Mouse (Mus musculus): ENCODE results near the gene Zbtb40. TPM values are rescaled to one million over a fixed set of nuclear protein-coding genes. Genes with fewer than 3 reads are reported as not detected.

The Zbtb40 gene
- polyA plus RNA-seq, 1 experiment from 2014 or later, result 6.7 TPM

- H3K4me3 ChIP-seq (ENCODE audit: low read depth, low read length), result no peak overlapping the region
- H3K36me3 ChIP-seq (ENCODE audit: control insufficient read depth, insufficient read depth, low read length), result no peaks in the 10 kb centered on the region
- peaks cover 14% of the 10 kb centered on the region for H3K27me3 ChIP-seq (ENCODE audit: control insufficient read depth, insufficient read depth, low read length)
- H3K9ac ChIP-seq (ENCODE audit: low read length), result no peak overlapping the region
- H3K4me1 ChIP-seq (replicated peaks; ENCODE audit: control insufficient read depth, insufficient read depth, low read length), result peaks cover 6% of the 10 kb centered on the region; the same call in 1 of the 2 replicates
- no peak overlapping the region for H3K4me2 ChIP-seq (ENCODE audit: low read depth, low read length, severe bottlenecking)
- no peaks in the 10 kb centered on the region for H3K9me3 ChIP-seq (ENCODE audit: control insufficient read depth, low read length)
- WGBS, result 66% methylated on average over 4 of the region's 4 CpGs
- H3K27ac ChIP-seq (ENCODE audit: low read depth, low read length), result no peak overlapping the region
- ATAC-seq (replicated peaks; ENCODE audit: low FRiP score) (no peak), DNase-seq (ENCODE audit: low spot score) (no peak)
These were observed 86.2 kb downstream of the Zbtb40 start for GRCm38 (mm10) chr4:136962447-136962846.

DNA sequence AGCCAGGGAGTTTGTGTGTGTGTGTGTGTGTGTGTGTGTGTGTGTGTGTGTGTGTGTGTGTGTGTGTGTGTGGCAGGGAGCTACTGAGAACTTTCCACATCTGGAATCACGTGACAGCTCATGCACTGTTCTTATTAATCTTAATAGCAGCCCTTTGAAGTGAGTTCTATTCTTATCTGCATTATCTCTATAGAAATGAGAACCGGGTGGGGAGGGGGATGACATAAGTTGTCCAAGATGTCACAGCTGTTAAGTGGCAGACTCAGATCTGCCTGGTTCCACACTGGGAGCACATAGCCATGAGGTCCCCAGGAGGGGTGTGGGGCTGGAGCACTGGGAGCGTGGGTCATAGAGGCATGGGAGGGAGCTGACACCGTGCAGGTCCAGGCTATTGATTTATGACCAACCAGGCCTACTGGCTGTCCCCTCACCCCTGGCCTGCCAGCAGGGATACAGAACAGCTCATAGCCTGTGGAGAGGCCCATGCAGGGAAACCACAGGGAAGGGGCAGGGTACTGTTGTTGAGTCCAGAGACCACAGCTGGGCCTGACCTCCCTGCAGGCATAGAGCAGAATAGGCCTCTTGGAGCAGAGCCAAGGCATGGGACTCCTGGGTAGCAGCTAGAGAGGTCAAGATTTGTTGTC, 86.8 kb downstream of the Zbtb40 start:
- peaks cover 20% of the 10 kb centered on the region for H3K27me3 ChIP-seq (ENCODE audit: control insufficient read depth, insufficient read depth, low read length)
- no peaks in the 10 kb centered on the region for H3K36me3 ChIP-seq (ENCODE audit: control insufficient read depth, insufficient read depth, low read length)
- ATAC-seq (replicated peaks; ENCODE audit: low FRiP score), result no peak
- WGBS, result 56% methylated on average over 4 of the region's 4 CpGs
- H3K4me1 ChIP-seq (replicated peaks; ENCODE audit: control insufficient read depth, insufficient read depth, low read length), result peaks cover 6% of the 10 kb centered on the region; the same call in 1 of the 2 replicates
- H3K27ac ChIP-seq (ENCODE audit: low read depth, low read length), result no peak overlapping the region
- no peak for DNase-seq (ENCODE audit: low spot score)
- no peaks in the 10 kb centered on the region for H3K9me3 ChIP-seq (ENCODE audit: control insufficient read depth, low read length)
- no peak overlapping the region for H3K4me3 ChIP-seq (ENCODE audit: low read depth, low read length)
- H3K4me2 ChIP-seq (ENCODE audit: low read depth, low read length, severe bottlenecking), result no peak overlapping the region
- H3K9ac ChIP-seq (ENCODE audit: low read length), result no peak overlapping the region

GRCm38 (mm10) chr4:136960581-136960980, 88.0 kb downstream of the Zbtb40 start:
- no peak overlapping the region for H3K4me2 ChIP-seq (ENCODE audit: low read depth, low read length, severe bottlenecking)
- peaks cover 8% of the 10 kb centered on the region; the same call in 1 of the 2 replicates for H3K4me1 ChIP-seq (replicated peaks; ENCODE audit: control insufficient read depth, insufficient read depth, low read length)
- H3K27ac ChIP-seq (ENCODE audit: low read depth, low read length), result no peak overlapping the region
- 83% methylated on average over 9 of the region's 9 CpGs for WGBS
- DNase-seq (ENCODE audit: low spot score) (no peak), ATAC-seq (replicated peaks; ENCODE audit: low FRiP score) (no peak)
- H3K4me3 ChIP-seq (ENCODE audit: low read depth, low read length), result no peak overlapping the region
- no peaks in the 10 kb centered on the region for H3K9me3 ChIP-seq (ENCODE audit: control insufficient read depth, low read length)
- no peaks in the 10 kb centered on the region for H3K36me3 ChIP-seq (ENCODE audit: control insufficient read depth, insufficient read depth, low read length)
- H3K27me3 ChIP-seq (ENCODE audit: control insufficient read depth, insufficient read depth, low read length), result peaks cover 32% of the 10 kb centered on the region
- H3K9ac ChIP-seq (ENCODE audit: low read length), result no peak overlapping the region

DNA sequence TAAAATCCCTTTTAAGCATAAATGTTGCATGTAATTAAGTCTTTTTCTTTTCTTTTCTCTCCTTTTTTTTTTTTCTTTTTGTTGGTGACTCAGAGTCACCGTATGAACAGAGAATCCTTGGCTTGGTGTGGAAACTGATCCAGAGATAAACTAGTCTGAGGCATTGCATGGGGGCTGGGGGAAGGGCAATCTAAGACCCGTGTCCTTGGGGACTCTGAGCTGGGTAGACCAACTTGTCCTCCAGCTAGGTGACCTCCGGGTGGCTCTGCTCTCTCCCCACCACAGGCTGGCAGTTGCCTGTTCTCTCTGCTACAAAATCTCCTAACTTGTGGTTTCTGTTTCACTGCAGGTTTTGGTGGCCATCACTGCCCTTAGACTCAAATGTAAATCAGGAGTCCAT, 88.5 kb downstream of the Zbtb40 start:
- Histone ChIP-seq H3K9ac (ENCODE audit: low read length) (no peak overlapping the region), H3K9me3 (ENCODE audit: control insufficient read depth, low read length) (no peaks in the 10 kb centered on the region), H3K36me3 (ENCODE audit: control insufficient read depth, insufficient read depth, low read length) (no peaks in the 10 kb centered on the region), H3K27ac (ENCODE audit: low read depth, low read length) (no peak overlapping the region), H3K4me3 (ENCODE audit: low read depth, low read length) (no peak overlapping the region), H3K27me3 (ENCODE audit: control insufficient read depth, insufficient read depth, low read length) (peaks cover 36% of the 10 kb centered on the region), H3K4me1 (replicated peaks; ENCODE audit: control insufficient read depth, insufficient read depth, low read length) (peaks cover 8% of the 10 kb centered on the region; the same call in 1 of the 2 replicates), H3K4me2 (ENCODE audit: low read depth, low read length, severe bottlenecking) (no peak overlapping the region)
- ATAC-seq (replicated peaks; ENCODE audit: low FRiP score), result no peak
- DNase-seq (ENCODE audit: low spot score), result no peak
- WGBS, result 58% methylated on average over 3 of the region's 3 CpGs

- peaks cover 48% of the 10 kb centered on the region for H3K27me3 ChIP-seq (ENCODE audit: control insufficient read depth, insufficient read depth, low read length)
- 1% methylated on average over 63 of the region's 75 CpGs for WGBS
- DNase-seq (ENCODE audit: low spot score) (no peak), ATAC-seq (replicated peaks; ENCODE audit: low FRiP score) (no peak)
- H3K27ac ChIP-seq (ENCODE audit: low read depth, low read length), result no peak within 1 kb of the TSS
- no peaks in the 10 kb centered on the region for H3K36me3 ChIP-seq (ENCODE audit: control insufficient read depth, insufficient read depth, low read length)
- H3K4me3 ChIP-seq (ENCODE audit: low read depth, low read length), result peak within 1 kb of the TSS; percentile 42
- H3K4me1 ChIP-seq (replicated peaks; ENCODE audit: control insufficient read depth, insufficient read depth, low read length), result peaks cover 3% of the 10 kb centered on the region; the same call in 1 of the 2 replicates
- peak within 1 kb of the TSS; percentile 73 for H3K4me2 ChIP-seq (ENCODE audit: low read depth, low read length, severe bottlenecking)
- peak within 1 kb of the TSS; percentile 37 for H3K9ac ChIP-seq (ENCODE audit: low read length)
- no peaks in the 10 kb centered on the region for H3K9me3 ChIP-seq (ENCODE audit: control insufficient read depth, low read length)
These were observed 91.7 kb downstream of the Zbtb40 start, which contains the start of gene Epha8 for GRCm38 (mm10) chr4:136956751-136957446. Gene Epha8, minus strand, starts transcription at chr4:136956816.

DNA sequence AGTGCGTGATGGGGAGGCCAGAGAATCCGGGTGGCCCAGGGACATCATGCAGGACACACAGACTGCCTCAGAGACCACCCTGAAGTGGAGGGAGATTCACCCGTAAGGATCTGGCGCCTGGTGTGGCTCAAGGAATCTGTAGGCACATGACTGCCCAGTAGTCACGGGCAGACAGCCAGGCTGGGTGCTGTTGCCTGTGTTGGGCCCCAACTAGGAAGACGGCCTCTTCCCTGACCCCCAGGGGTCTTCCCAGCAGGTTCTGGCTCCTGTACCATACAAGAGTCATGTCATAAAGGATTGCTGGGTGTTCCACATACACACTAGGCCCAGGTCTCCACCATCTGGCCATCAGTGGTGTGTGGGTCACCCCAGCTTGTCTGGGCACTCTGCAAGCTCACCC, 94.0 kb downstream of the Zbtb40 start:
- WGBS, result 74% methylated on average over 6 of the region's 6 CpGs

GRCm38 (mm10) chr4:136949266-136949989, 99.2 kb downstream of the Zbtb40 start:
- no peak overlapping the region for H3K4me3 ChIP-seq (ENCODE audit: low read depth, low read length)
- WGBS, result 38% methylated on average over 10 of the region's 10 CpGs
- no peak overlapping the region for H3K9ac ChIP-seq (ENCODE audit: low read length)
- H3K4me2 ChIP-seq (ENCODE audit: low read depth, low read length, severe bottlenecking), result no peak overlapping the region
- no peak overlapping the region for H3K27ac ChIP-seq (ENCODE audit: low read depth, low read length)
- H3K9me3 ChIP-seq (ENCODE audit: control insufficient read depth, low read length), result no peaks in the 10 kb centered on the region
- no peak for DNase-seq (ENCODE audit: low spot score)
- H3K4me1 ChIP-seq (replicated peaks; ENCODE audit: control insufficient read depth, insufficient read depth, low read length), result no peaks in the 10 kb centered on the region
- H3K27me3 ChIP-seq (ENCODE audit: control insufficient read depth, insufficient read depth, low read length), result peaks cover 8% of the 10 kb centered on the region
- H3K36me3 ChIP-seq (ENCODE audit: control insufficient read depth, insufficient read depth, low read length), result no peaks in the 10 kb centered on the region
- ATAC-seq (replicated peaks; ENCODE audit: low FRiP score), result no peak

More for the DNA sequence above, 94.0 kb downstream of the Zbtb40 start:
- H3K27ac ChIP-seq (ENCODE audit: low read depth, low read length), result no peak overlapping the region
- H3K4me3 ChIP-seq (ENCODE audit: low read depth, low read length), result no peak overlapping the region
- peaks cover 3% of the 10 kb centered on the region; the same call in 1 of the 2 replicates for H3K4me1 ChIP-seq (replicated peaks; ENCODE audit: control insufficient read depth, insufficient read depth, low read length)
- H3K4me2 ChIP-seq (ENCODE audit: low read depth, low read length, severe bottlenecking), result no peak overlapping the region
- DNase-seq (ENCODE audit: low spot score) (no peak), ATAC-seq (replicated peaks; ENCODE audit: low FRiP score) (no peak)
- H3K36me3 ChIP-seq (ENCODE audit: control insufficient read depth, insufficient read depth, low read length), result no peaks in the 10 kb centered on the region
- H3K27me3 ChIP-seq (ENCODE audit: control insufficient read depth, insufficient read depth, low read length), result peaks cover 48% of the 10 kb centered on the region
- no peak overlapping the region for H3K9ac ChIP-seq (ENCODE audit: low read length)
- no peaks in the 10 kb centered on the region for H3K9me3 ChIP-seq (ENCODE audit: control insufficient read depth, low read length)

DNA sequence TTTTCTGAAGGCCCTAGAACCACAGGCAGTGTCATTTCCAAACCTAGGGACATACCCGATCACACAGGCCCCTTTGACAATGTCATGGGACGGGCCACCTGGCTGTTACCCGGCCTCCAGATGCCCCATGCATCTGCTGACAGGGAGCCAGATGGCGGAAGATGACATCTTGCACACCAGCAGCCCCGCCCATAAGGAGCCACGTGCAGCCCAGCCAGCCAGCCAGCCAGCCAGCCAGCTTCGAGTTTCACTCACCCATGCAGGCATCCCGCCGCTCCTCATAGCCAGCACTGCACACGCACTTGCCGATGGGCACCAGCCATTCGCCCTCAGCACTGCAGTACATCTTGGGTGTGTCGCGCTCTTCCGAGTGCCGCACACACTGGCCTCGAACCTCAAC, 103.2 kb downstream of the Zbtb40 start:
- DNase-seq (ENCODE audit: low spot score) (peak; percentile 66), ATAC-seq (replicated peaks; ENCODE audit: low FRiP score) (no peak)
- Histone ChIP-seq H3K36me3 (ENCODE audit: control insufficient read depth, insufficient read depth, low read length) (no peaks in the 10 kb centered on the region), H3K4me1 (replicated peaks; ENCODE audit: control insufficient read depth, insufficient read depth, low read length) (no peaks in the 10 kb centered on the region; the same call in 1 of the 2 replicates), H3K4me2 (ENCODE audit: low read depth, low read length, severe bottlenecking) (no peak overlapping the region), H3K9me3 (ENCODE audit: control insufficient read depth, low read length) (no peaks in the 10 kb centered on the region), H3K4me3 (ENCODE audit: low read depth, low read length) (no peak overlapping the region), H3K27me3 (ENCODE audit: control insufficient read depth, insufficient read depth, low read length) (no peaks in the 10 kb centered on the region; the same call in 1 of the 2 replicates), H3K27ac (ENCODE audit: low read depth, low read length) (no peak overlapping the region), H3K9ac (ENCODE audit: low read length) (no peak overlapping the region)
- WGBS, result 77% methylated on average over 17 of the region's 17 CpGs
